Mouse (Mus musculus) intestine, embryonic 16.5 days (tissue): ENCODE data around the gene Slc25a47. TPM values are rescaled to one million over a fixed set of nuclear protein-coding genes. Genes with fewer than 3 reads are reported as not detected.
A peak's percentile ranks its signal among the peaks of the same experiment; 100 is the strongest.

Experiments
- ATAC-seq: fragments of 200-750 bp; cut with Nextera tagmentation; 2 replicates; pipeline ENCODE4 v1.8.0; 2017; ENCODE audit warnings: moderate TSS enrichment, moderate library complexity
- H3K27ac ChIP-seq: fragments of 300-500 bp; sonication (generic); 2 replicates; pipeline ENCODE4 v1.5.1; 2014; ENCODE audit warnings: mild to moderate bottlenecking, low read length
- H3K27me3 ChIP-seq: fragments of 300-500 bp; sonication (generic); replicated peaks from 2 replicates; pipeline ENCODE4 v1.6.1; 2014; ENCODE audit warnings: low read length, control low read depth, mixed read lengths; ENCODE audit not compliant: control insufficient read depth, insufficient read depth
- H3K36me3 ChIP-seq: fragments of 300-500 bp; sonication (generic); 2 replicates; pipeline ENCODE4 v1.6.1; 2014; ENCODE audit warnings: low read length, control low read depth; ENCODE audit not compliant: control insufficient read depth, insufficient read depth
- H3K4me1 ChIP-seq: fragments of 300-500 bp; sonication (generic); 2 replicates; pipeline ENCODE4 v1.6.1; 2014; ENCODE audit warnings: low read length, control low read depth, mixed read lengths; ENCODE audit not compliant: control insufficient read depth, insufficient read depth
- H3K4me2 ChIP-seq: fragments of 300-500 bp; sonication (generic); 2 replicates; pipeline ENCODE4 v1.6.1; 2014; ENCODE audit warnings: low read depth, low read length, control low read depth
- H3K4me3 ChIP-seq: fragments of 300-500 bp; sonication (generic); 2 replicates; pipeline ENCODE4 v1.5.1; 2014; ENCODE audit warnings: mild to moderate bottlenecking, low read length
- H3K9ac ChIP-seq: fragments of 300-500 bp; sonication (generic); 2 replicates; pipeline ENCODE4 v1.6.1; 2014; ENCODE audit warnings: low read depth, low read length
- H3K9me3 ChIP-seq: fragments of 300-500 bp; sonication (generic); 2 replicates; pipeline ENCODE4 v1.6.1; 2016; ENCODE audit warnings: low read length, control low read depth; ENCODE audit not compliant: control insufficient read depth
- WGBS: fragments of 180-500 bp; shearing (Covaris S2); extraction: QIAGEN DNeasy Blood & Tissue Kit; methylation state at CpG from one replicate; pipeline ENCODE4 v1.1.7; 2014; 5-methylcytosine and 5-hydroxymethylcytosine counted together
- polyA plus RNA-seq: library from polyadenylated mRNA; unstranded; fragments of >200 nt; fragmentation: Nextera tagmentation; extraction: Ambion mirVana; gene quantifications from 2 replicates; pipeline ENCODE4 v1.2.1, GENCODE M21; 2015

Slc25a47 gene
- polyA plus RNA-seq, 1 experiment from 2014 or later, result 9.1 TPM

DNA sequence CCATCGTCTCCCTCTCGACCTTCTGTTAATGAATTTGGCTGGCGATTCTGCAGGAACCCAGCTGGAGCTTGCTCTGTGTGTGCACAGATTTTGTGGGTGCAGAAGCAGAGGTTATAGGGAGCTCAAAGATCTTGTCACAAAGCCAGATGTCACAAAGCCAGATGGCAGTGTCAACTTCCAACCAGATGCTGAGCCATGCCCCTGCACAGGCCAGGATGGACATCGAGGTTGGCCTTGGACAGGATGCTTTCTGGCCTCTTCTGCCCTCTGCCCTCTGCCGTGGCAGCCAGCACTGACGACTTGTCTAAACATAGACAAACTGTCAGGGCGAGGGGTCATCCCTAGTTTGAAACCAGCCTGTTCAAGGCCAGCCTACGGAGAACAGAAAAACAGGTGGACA lies 14.3 kb downstream of the Slc25a47 start:
- Histone ChIP-seq H3K9ac (no peak overlapping the region), H3K4me3 (no peak overlapping the region), H3K4me2 (no peak overlapping the region), H3K4me1 (0 out of 2 replicates have a peak, but pooled peaks cover 3% of the 10 kb centered on the region), H3K27me3 (no peaks in the 10 kb centered on the region), H3K36me3 (no peaks in the 10 kb centered on the region), H3K9me3 (no peaks in the 10 kb centered on the region), H3K27ac (no peak overlapping the region)
- ATAC-seq, result no peak
- WGBS, result 43% methylated on average over 8 of the region's 8 CpGs

GRCm38 (mm10) chr12:108850886-108851285 lies 15.0 kb downstream of the Slc25a47 start:
- no peaks in the 10 kb centered on the region for H3K9me3 ChIP-seq
- H3K4me1 ChIP-seq, result 0 out of 2 replicates have a peak, but pooled peaks cover 3% of the 10 kb centered on the region
- H3K27ac ChIP-seq, result no peak overlapping the region
- H3K27me3 ChIP-seq, result no peaks in the 10 kb centered on the region
- 86% methylated on average over 8 of the region's 8 CpGs for WGBS
- no peak for ATAC-seq
- H3K36me3 ChIP-seq, result no peaks in the 10 kb centered on the region
- H3K4me3 ChIP-seq, result no peak overlapping the region
- no peak overlapping the region for H3K4me2 ChIP-seq
- H3K9ac ChIP-seq, result no peak overlapping the region

DNA sequence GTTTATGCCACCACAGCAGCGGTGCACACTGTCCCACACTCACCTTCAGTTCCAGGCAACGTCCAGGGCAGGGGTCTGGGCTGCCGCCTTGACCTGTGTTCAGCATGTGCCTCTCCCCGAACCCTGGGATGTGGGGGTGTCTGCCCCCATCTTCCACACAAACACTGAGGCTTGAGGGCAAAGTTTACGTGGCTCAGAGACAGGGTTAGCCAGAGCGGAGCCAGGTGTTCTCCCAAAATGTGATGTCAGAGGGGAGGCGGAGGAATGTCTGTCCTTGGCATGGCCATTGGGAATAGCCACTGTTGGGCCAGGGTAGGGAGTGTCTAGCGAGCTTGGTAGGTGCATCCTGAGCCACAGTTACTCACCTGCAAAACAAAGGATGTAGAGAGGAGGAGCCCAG lies 17.0 kb downstream of the Slc25a47 start:
- no peaks in the 10 kb centered on the region for H3K36me3 ChIP-seq
- WGBS, result 88% methylated on average over 8 of the region's 8 CpGs
- H3K4me1 ChIP-seq, result 0 out of 2 replicates have a peak, but pooled peaks cover 3% of the 10 kb centered on the region
- no peaks in the 10 kb centered on the region for H3K9me3 ChIP-seq
- no peak for ATAC-seq
- no peaks in the 10 kb centered on the region for H3K27me3 ChIP-seq
- H3K27ac ChIP-seq, result no peak overlapping the region
- no peak overlapping the region for H3K4me3 ChIP-seq
- no peak overlapping the region for H3K4me2 ChIP-seq
- no peak overlapping the region for H3K9ac ChIP-seq

DNA sequence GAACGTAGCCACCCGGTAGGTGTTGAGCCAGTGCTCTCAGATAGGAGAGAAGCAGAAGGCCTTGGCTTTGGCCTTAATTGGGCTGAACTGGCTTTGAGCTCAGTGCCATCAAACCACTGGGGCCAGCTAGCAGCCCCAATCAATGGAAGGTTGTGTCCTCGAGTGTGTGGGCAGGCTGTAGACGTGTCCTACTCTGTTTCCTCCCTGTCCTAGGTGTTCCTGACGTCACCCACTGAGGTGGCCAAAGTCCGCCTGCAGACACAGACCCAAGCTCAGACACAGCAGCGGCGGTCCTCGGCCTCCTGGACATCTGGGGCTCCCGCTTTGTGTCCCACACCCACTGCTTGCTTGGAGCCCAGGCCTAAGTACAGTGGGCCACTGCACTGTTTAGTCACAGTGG lies 19.2 kb downstream of the Slc25a47 start:
- Histone ChIP-seq H3K36me3 (no peaks in the 10 kb centered on the region), H3K27me3 (no peaks in the 10 kb centered on the region), H3K27ac (no peak overlapping the region; the same call in 1 of the 2 replicates), H3K4me2 (no peak overlapping the region), H3K9me3 (no peaks in the 10 kb centered on the region), H3K4me3 (no peak overlapping the region), H3K9ac (peak overlapping the region; percentile 46; the same call in 1 of the 2 replicates), H3K4me1 (0 out of 2 replicates have a peak, but pooled peaks cover 3% of the 10 kb centered on the region)
- ATAC-seq, result peak; percentile 91
- WGBS, result 75% methylated on average over 10 of the region's 10 CpGs

- Histone ChIP-seq H3K9me3 (no peaks in the 10 kb centered on the region), H3K9ac (peak overlapping the region; percentile 18; the same call in 1 of the 2 replicates), H3K4me1 (0 out of 2 replicates have a peak, but pooled peaks cover 3% of the 10 kb centered on the region), H3K4me2 (no peak overlapping the region), H3K36me3 (peaks cover 3% of the 10 kb centered on the region; the same call in 1 of the 2 replicates), H3K4me3 (no peak overlapping the region), H3K27me3 (no peaks in the 10 kb centered on the region), H3K27ac (no peak overlapping the region)
- no peak for ATAC-seq
- WGBS, result 83% methylated on average over 8 of the region's 8 CpGs
Observed at GRCm38 (mm10) chr12:108856186-108856585, 20.3 kb downstream of the Slc25a47 start.

DNA sequence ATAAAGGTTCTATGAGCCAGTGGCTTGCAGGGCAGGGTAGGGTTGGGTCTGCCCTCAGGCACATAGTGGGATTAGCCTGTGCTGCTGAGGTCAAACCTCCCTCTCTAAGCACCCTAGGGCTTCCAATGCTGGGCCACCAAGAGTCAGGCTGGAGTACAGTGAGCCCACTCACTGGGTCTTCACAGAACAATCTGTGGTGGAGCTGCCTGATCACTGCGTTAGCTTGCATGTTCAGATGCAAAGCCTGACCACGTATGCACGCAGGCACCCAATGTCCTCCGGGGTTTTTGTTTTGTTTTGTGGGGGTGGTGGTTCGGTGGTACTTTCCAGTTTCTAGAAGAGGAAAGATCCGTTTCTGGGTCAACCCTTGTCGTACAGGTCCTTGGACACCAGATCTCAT lies 21.3 kb downstream of the Slc25a47 start:
- 77% methylated on average over 7 of the region's 7 CpGs for WGBS
- Histone ChIP-seq H3K4me2 (no peak overlapping the region), H3K4me1 (0 out of 2 replicates have a peak, but pooled peaks cover 3% of the 10 kb centered on the region), H3K36me3 (peaks cover 6% of the 10 kb centered on the region; the same call in 1 of the 2 replicates), H3K9ac (no peak overlapping the region), H3K27me3 (no peaks in the 10 kb centered on the region), H3K27ac (peak overlapping the region; percentile 16; the same call in 1 of the 2 replicates), H3K4me3 (no peak overlapping the region), H3K9me3 (no peaks in the 10 kb centered on the region)
- ATAC-seq, result no peak

DNA sequence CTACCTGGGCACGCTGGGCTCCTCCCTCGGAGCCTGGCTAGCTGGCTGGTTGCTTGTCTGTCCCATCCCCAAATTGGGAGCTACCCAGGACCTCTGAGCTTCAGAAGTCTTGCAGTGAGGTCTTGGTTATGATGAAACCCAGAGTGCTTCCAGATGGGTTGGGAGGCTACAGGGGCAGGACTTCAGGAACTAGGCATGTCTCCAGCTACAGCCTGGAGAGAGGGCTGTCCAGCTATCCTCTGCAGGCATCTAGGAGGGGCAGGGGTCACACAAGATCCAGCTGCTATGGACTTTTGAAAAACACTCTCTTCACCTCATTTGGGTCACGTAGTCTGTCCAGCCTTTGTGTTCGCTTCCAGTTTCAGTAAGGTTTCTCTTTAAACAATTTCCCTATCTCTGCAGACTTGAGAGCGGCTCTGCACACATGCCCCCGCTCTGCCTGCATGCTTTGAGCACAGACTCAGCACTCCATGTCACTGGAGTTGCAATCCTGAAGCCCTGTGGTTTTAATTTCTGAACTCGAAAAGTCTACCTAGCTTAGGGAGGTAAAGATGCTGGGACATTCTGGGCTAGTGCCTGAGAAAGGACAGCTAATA lies 21.8 kb downstream of the Slc25a47 start:
- Histone ChIP-seq H3K36me3 (peaks cover 11% of the 10 kb centered on the region), H3K27me3 (no peaks in the 10 kb centered on the region), H3K4me3 (no peak overlapping the region), H3K4me2 (no peak overlapping the region), H3K9me3 (no peaks in the 10 kb centered on the region), H3K4me1 (0 out of 2 replicates have a peak, but pooled peaks cover 3% of the 10 kb centered on the region), H3K27ac (peak overlapping the region; percentile 43), H3K9ac (no peak overlapping the region)
- ATAC-seq, result 0 out of 2 replicates have a peak, but pooled peaks have one; percentile 16
- WGBS, result 62% methylated on average over 7 of the region's 7 CpGs

GRCm38 (mm10) chr12:108858486-108858885 lies 22.6 kb downstream of the Slc25a47 start:
- WGBS, result 78% methylated on average over 5 of the region's 5 CpGs
- H3K4me3 ChIP-seq, result no peak overlapping the region
- no peak overlapping the region for H3K9ac ChIP-seq
- H3K27me3 ChIP-seq, result no peaks in the 10 kb centered on the region
- H3K36me3 ChIP-seq, result peaks cover 15% of the 10 kb centered on the region
- no peaks in the 10 kb centered on the region for H3K9me3 ChIP-seq
- no peak overlapping the region for H3K4me2 ChIP-seq
- no peak for ATAC-seq
- H3K27ac ChIP-seq, result peak overlapping the region; percentile 43; the same call in 1 of the 2 replicates
- 0 out of 2 replicates have a peak, but pooled peaks cover 3% of the 10 kb centered on the region for H3K4me1 ChIP-seq

- H3K27me3 ChIP-seq, result no peaks in the 10 kb centered on the region
- 59% methylated on average over 6 of the region's 6 CpGs for WGBS
- H3K4me1 ChIP-seq, result no peaks in the 10 kb centered on the region
- H3K9ac ChIP-seq, result no peak overlapping the region
- peak; percentile 53 for ATAC-seq
- peak overlapping the region; percentile 35; the same call in 1 of the 2 replicates for H3K27ac ChIP-seq
- H3K9me3 ChIP-seq, result no peaks in the 10 kb centered on the region
- H3K4me3 ChIP-seq, result no peak overlapping the region
- peaks cover 42% of the 10 kb centered on the region for H3K36me3 ChIP-seq
- H3K4me2 ChIP-seq, result no peak overlapping the region
Observed at GRCm38 (mm10) chr12:108865007-108865494, 29.2 kb downstream of the Slc25a47 start.
